Comparison of ENCODE assay signal across 30 mouse cellular contexts in the genomic region with DNA sequence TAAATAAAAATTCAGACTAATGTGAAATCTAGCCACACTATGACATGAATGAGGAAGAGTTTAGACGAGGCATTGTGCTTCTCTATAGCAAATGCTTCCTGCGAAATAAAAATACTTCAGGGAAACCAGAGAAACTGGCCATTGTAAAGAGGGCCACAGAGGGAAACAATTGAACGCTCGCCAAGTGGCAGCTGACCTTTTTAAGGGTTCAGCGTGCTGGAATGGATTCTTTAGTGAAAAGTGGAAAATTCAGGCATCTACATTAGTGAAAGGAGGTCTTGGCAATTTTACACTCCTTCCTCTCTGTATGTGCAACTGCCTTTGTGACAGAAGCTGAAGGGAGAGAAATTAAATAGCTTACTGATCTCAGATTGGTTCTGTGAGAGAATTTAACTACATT. TPM values are rescaled to one million over a fixed set of nuclear protein-coding genes. Genes with fewer than 3 reads are reported as not detected.
DNase-seq lines count a peak whose midpoint lies in the region; ATAC-seq and TF ChIP-seq lines count a peak whose summit lies in the region.
"Had no signal": no experiment of that assay in that cellular context is flagged by ENCODE, and none has a peak within 500 bp of the region (broad histone marks: within the 10 kb centered on the region; RNA-seq: fewer than 3 reads in every experiment).

No protein-coding gene starts in this region.

- no peaks in the 10 kb centered on the region for H3K27me3 ChIP-seq in embryonic facial prominence, embryonic 11.5 days (ENCODE audit: control insufficient read depth, insufficient read depth, low read length)
- peaks cover 46% of the 10 kb centered on the region for H3K27me3 ChIP-seq in embryonic facial prominence, embryonic 10.5 days (replicated peaks; ENCODE audit: low read depth, poor library complexity, severe bottlenecking)
- no peaks in the 10 kb centered on the region for H3K27me3 ChIP-seq in hindbrain, postnatal 0 days (ENCODE audit: insufficient read depth, low read length)
- peaks cover 11% of the 10 kb centered on the region for H3K27me3 ChIP-seq in hindbrain, embryonic 11.5 days (ENCODE audit: control insufficient read depth, insufficient read depth, low read length)
- peaks cover 10% of the 10 kb centered on the region; the same call in 1 of the 2 replicates for H3K27me3 ChIP-seq in midbrain, embryonic 11.5 days (ENCODE audit: control insufficient read depth, insufficient read depth, low read length)
- peaks cover 34% of the 10 kb centered on the region for H3K27me3 ChIP-seq in midbrain, embryonic 13.5 days
- H3K27me3 ChIP-seq: intestine, embryonic 15.5 days; Patski had no signal

- 46% methylated on average over 5 of the region's 5 CpGs for WGBS in embryonic facial prominence, embryonic 11.5 days
- WGBS in embryonic facial prominence, embryonic 10.5 days: 47% methylated on average over 5 of the region's 5 CpGs
- 14% methylated on average over 5 of the region's 5 CpGs for WGBS in hindbrain, postnatal 0 days
- 16% methylated on average over 5 of the region's 5 CpGs for WGBS in hindbrain, embryonic 11.5 days
- WGBS in midbrain, embryonic 11.5 days: 18% methylated on average over 5 of the region's 5 CpGs
- WGBS in midbrain, embryonic 13.5 days: 8% methylated on average over 5 of the region's 5 CpGs

- H3K36me3 ChIP-seq in embryonic facial prominence, embryonic 11.5 days (replicated peaks; ENCODE audit: control insufficient read depth, insufficient read depth, low read depth, low read length): no peaks in the 10 kb centered on the region
- no peaks in the 10 kb centered on the region for H3K36me3 ChIP-seq in embryonic facial prominence, embryonic 10.5 days (replicated peaks)
- no peaks in the 10 kb centered on the region for H3K36me3 ChIP-seq in hindbrain, postnatal 0 days (ENCODE audit: insufficient read depth, low read length)
- H3K36me3 ChIP-seq in hindbrain, embryonic 11.5 days (ENCODE audit: control insufficient read depth, insufficient read depth, low read length): no peaks in the 10 kb centered on the region
- no peaks in the 10 kb centered on the region for H3K36me3 ChIP-seq in midbrain, embryonic 11.5 days (ENCODE audit: control insufficient read depth, insufficient read depth, low read length)
- no peaks in the 10 kb centered on the region for H3K36me3 ChIP-seq in midbrain, embryonic 13.5 days
- H3K36me3 ChIP-seq: forebrain, embryonic 10.5 days; heart, embryonic 12.5 days; hindbrain, embryonic 10.5 days; intestine, embryonic 15.5 days had no signal

- H3K9me3 ChIP-seq in embryonic facial prominence, embryonic 11.5 days (replicated peaks; ENCODE audit: control insufficient read depth, low read length): no peaks in the 10 kb centered on the region
- no peaks in the 10 kb centered on the region for H3K9me3 ChIP-seq in embryonic facial prominence, embryonic 10.5 days
- H3K9me3 ChIP-seq in hindbrain, postnatal 0 days (ENCODE audit: low read length): no peaks in the 10 kb centered on the region
- no peaks in the 10 kb centered on the region for H3K9me3 ChIP-seq in hindbrain, embryonic 11.5 days (ENCODE audit: control insufficient read depth, low read length)
- no peaks in the 10 kb centered on the region for H3K9me3 ChIP-seq in midbrain, embryonic 11.5 days (ENCODE audit: control insufficient read depth, low read length)
- H3K9me3 ChIP-seq in midbrain, embryonic 13.5 days: no peaks in the 10 kb centered on the region
- H3K9me3 ChIP-seq: forebrain, embryonic 10.5 days; heart, embryonic 12.5 days; hindbrain, embryonic 10.5 days; intestine, embryonic 15.5 days had no signal

- H3K4me1 ChIP-seq in embryonic facial prominence, embryonic 11.5 days (ENCODE audit: control insufficient read depth, insufficient read depth, low read length): no peaks in the 10 kb centered on the region; the same call in 1 of the 2 replicates
- H3K4me1 ChIP-seq in embryonic facial prominence, embryonic 10.5 days: peaks cover 19% of the 10 kb centered on the region
- H3K4me1 ChIP-seq in hindbrain, postnatal 0 days (ENCODE audit: insufficient read depth, low read length): peaks cover 3% of the 10 kb centered on the region; the same call in 1 of the 2 replicates
- no peaks in the 10 kb centered on the region; the same call in none of the 2 replicates for H3K4me1 ChIP-seq in hindbrain, embryonic 11.5 days (replicated peaks; ENCODE audit: control insufficient read depth, insufficient read depth, low read length)
- H3K4me1 ChIP-seq in midbrain, embryonic 11.5 days (ENCODE audit: control insufficient read depth, insufficient read depth, low read length): peaks cover 6% of the 10 kb centered on the region; the same call in 1 of the 2 replicates
- peaks cover 18% of the 10 kb centered on the region for H3K4me1 ChIP-seq in midbrain, embryonic 13.5 days (replicated peaks)

- no peak overlapping the region for H3K4me3 ChIP-seq in embryonic facial prominence, embryonic 11.5 days (ENCODE audit: low read depth, low read length)
- no peak overlapping the region for H3K4me3 ChIP-seq in embryonic facial prominence, embryonic 10.5 days
- H3K4me3 ChIP-seq in hindbrain, postnatal 0 days (ENCODE audit: low read length): no peak overlapping the region
- no peak overlapping the region for H3K4me3 ChIP-seq in hindbrain, embryonic 11.5 days (ENCODE audit: low read depth, low read length)
- no peak overlapping the region for H3K4me3 ChIP-seq in midbrain, embryonic 11.5 days (ENCODE audit: low read depth, low read length)
- H3K4me3 ChIP-seq in midbrain, embryonic 13.5 days (replicated peaks): no peak overlapping the region
- H3K4me3 ChIP-seq: forebrain, embryonic 10.5 days; heart, embryonic 12.5 days; hindbrain, embryonic 10.5 days; intestine, embryonic 15.5 days; left cerebral cortex, adult 2 months had no signal

- H3K9ac ChIP-seq in embryonic facial prominence, embryonic 11.5 days (replicated peaks; ENCODE audit: low read length): no peak overlapping the region
- H3K9ac ChIP-seq in hindbrain, postnatal 0 days (replicated peaks; ENCODE audit: low read length): no peak overlapping the region
- no peak overlapping the region for H3K9ac ChIP-seq in hindbrain, embryonic 11.5 days (ENCODE audit: low read depth, low read length)
- H3K9ac ChIP-seq in midbrain, embryonic 11.5 days (ENCODE audit: low read length): no peak overlapping the region
- H3K9ac ChIP-seq in midbrain, embryonic 13.5 days (replicated peaks): no peak overlapping the region
- H3K9ac ChIP-seq: heart, embryonic 12.5 days; intestine, embryonic 15.5 days; liver, postnatal 0 days had no signal

- ATAC-seq in embryonic facial prominence, embryonic 11.5 days (replicated peaks; ENCODE audit: insufficient number of reproducible peaks, low FRiP score, low TSS enrichment, low read depth): no peak
- ATAC-seq in hindbrain, postnatal 0 days: no peak
- ATAC-seq in hindbrain, embryonic 11.5 days (ENCODE audit: low FRiP score): no peak
- ATAC-seq in midbrain, embryonic 11.5 days (ENCODE audit: low FRiP score): no peak
- no peak for ATAC-seq in midbrain, embryonic 13.5 days
- ATAC-seq: CD4-positive, CD25-positive, alpha-beta regulatory T cell, adult 4 months; intestine, embryonic 15.5 days; liver, postnatal 0 days; midbrain, embryonic 16.5 days; Patski had no signal

- H3K27ac ChIP-seq in embryonic facial prominence, embryonic 11.5 days (replicated peaks; ENCODE audit: low read depth, low read length): no peak overlapping the region
- H3K27ac ChIP-seq in embryonic facial prominence, embryonic 10.5 days (replicated peaks): no peak overlapping the region
- no peak overlapping the region for H3K27ac ChIP-seq in hindbrain, postnatal 0 days
- no peak overlapping the region for H3K27ac ChIP-seq in hindbrain, embryonic 11.5 days (ENCODE audit: low read depth, low read length)
- no peak overlapping the region for H3K27ac ChIP-seq in midbrain, embryonic 11.5 days (ENCODE audit: low read depth, low read length)
- H3K27ac ChIP-seq in midbrain, embryonic 13.5 days: no peak overlapping the region
- H3K27ac ChIP-seq: forebrain, embryonic 10.5 days; hindbrain, embryonic 10.5 days; intestine, embryonic 15.5 days; left cerebral cortex, adult 2 months; stomach, postnatal 0 days had no signal

- no peak overlapping the region for H3K4me2 ChIP-seq in embryonic facial prominence, embryonic 11.5 days (ENCODE audit: low read depth, low read length)
- H3K4me2 ChIP-seq in hindbrain, postnatal 0 days (ENCODE audit: low read depth, low read length): no peak overlapping the region
- H3K4me2 ChIP-seq in hindbrain, embryonic 11.5 days (replicated peaks; ENCODE audit: low read depth, low read length): no peak overlapping the region
- H3K4me2 ChIP-seq in midbrain, embryonic 11.5 days: no peak overlapping the region
- no peak overlapping the region for H3K4me2 ChIP-seq in midbrain, embryonic 13.5 days (replicated peaks)
- H3K4me2 ChIP-seq: heart, embryonic 12.5 days; intestine, embryonic 15.5 days; liver, embryonic 11.5 days had no signal

- no peak for TF ChIP-seq CTCF in hindbrain, postnatal 0 days (IDR thresholded peaks at IDR 0.05; ENCODE audit: low read depth)

- peak; percentile 11 for DNase-seq in embryonic facial prominence, embryonic 11.5 days (ENCODE audit: low spot score)
- DNase-seq in embryonic facial prominence, embryonic 10.5 days (ENCODE audit: low spot score): no peak
- peak; percentile 40 for DNase-seq in hindbrain, postnatal 0 days (ENCODE audit: low spot score)
- no peak for DNase-seq in hindbrain, embryonic 11.5 days (ENCODE audit: low spot score)
- DNase-seq in midbrain, embryonic 11.5 days (ENCODE audit: low spot score, missing footprints): peak; percentile 76
- peak; percentile 7 for DNase-seq in adipocyte (ENCODE audit: low spot score)
- no peak for DNase-seq in heart, adult 9 months (ENCODE audit: low spot score in 2 of 2)
- DNase-seq: adrenal gland, adult 2 months; cerebellum, adult 11-12 months; cerebellum, postnatal 14 days; embryo, embryonic 11 days; gastrocnemius, postnatal 10 days; heart, postnatal 10 days; kidney, adult 8-10 months; kidney, postnatal 36 days; left cerebral cortex, postnatal 4 days; liver, postnatal 0 days; lung, postnatal 10 days had no signal

RNA-seq across cellular contexts. Expression of gene Cybrd1, which starts 3.7 kb away (rescaled TPM):
- 0.42 and 0.71 TPM in 2 replicates for polyA plus RNA-seq in embryonic facial prominence, embryonic 11.5 days (2014; fragmentation: Nextera tagmentation; extraction: Ambion mirVana)
- polyA plus RNA-seq in embryonic facial prominence, embryonic 10.5 days (2016; fragmentation: Nextera tagmentation; extraction: Ambion mirVana): 0.52 and 0.83 TPM in 2 replicates
- 11.3 and 13.5 TPM in 2 replicates for total RNA-seq in hindbrain, postnatal 0 days (2014; rRNA removed)
- 4.0 and 4.5 TPM in 2 replicates for polyA plus RNA-seq in hindbrain, postnatal 0 days (2015; fragmentation: Nextera tagmentation; extraction: Ambion mirVana)
- 0.34 and 0.54 TPM in 2 replicates for polyA plus RNA-seq in hindbrain, embryonic 11.5 days (2014; fragmentation: Nextera tagmentation; extraction: Ambion mirVana)
- polyA plus RNA-seq in midbrain, embryonic 11.5 days (2014; fragmentation: Nextera tagmentation; extraction: Ambion mirVana): 0.22 and 0.26 TPM in 2 replicates
- 0.52 and 0.86 TPM in 2 replicates for polyA plus RNA-seq in midbrain, embryonic 13.5 days (2015; fragmentation: Nextera tagmentation; extraction: Ambion mirVana)
- total RNA-seq: granulocyte monocyte progenitor cell, adult 5-6 weeks had no signal

Comparison
In these comparisons a context has a peak if more than half of its experiments do, and no peak if none do; other contexts are left out.
1. DNase-seq: peak in embryonic facial prominence, embryonic 11.5 days (single experiment), hindbrain, postnatal 0 days (single experiment), midbrain, embryonic 11.5 days (single experiment) and adipocyte (single experiment); none in embryonic facial prominence, embryonic 10.5 days (single experiment), hindbrain, embryonic 11.5 days (single experiment) and heart, adult 9 months (0 of 2).